Mouse (Mus musculus) hindbrain, embryonic 15.5 days (tissue): ENCODE measurements around the gene Tardbp. TPM values are rescaled to one million over a fixed set of nuclear protein-coding genes. Genes with fewer than 3 reads are reported as not detected.

Experiments
- ATAC-seq: fragments of 200-750 bp; cut with Nextera tagmentation; 2 replicates; pipeline ENCODE4 v1.8.0; 2017; ENCODE audit warnings: low read depth, moderate number of reproducible peaks, moderate TSS enrichment; ENCODE audit not compliant: low FRiP score
- H3K27ac ChIP-seq: fragments of 300-500 bp; sonication (generic); replicated peaks from 2 replicates; pipeline ENCODE4 v1.5.1; 2015; ENCODE audit warnings: mild to moderate bottlenecking, inconsistent platforms
- H3K27me3 ChIP-seq: fragments of 300-500 bp; sonication (generic); 2 replicates; pipeline ENCODE4 v1.6.1; 2015; ENCODE audit warnings: control low read depth, inconsistent platforms
- H3K36me3 ChIP-seq: fragments of 300-500 bp; sonication (generic); 2 replicates; pipeline ENCODE4 v1.6.1; 2015; ENCODE audit warnings: control low read depth, inconsistent platforms
- H3K4me1 ChIP-seq: fragments of 300-500 bp; sonication (generic); replicated peaks from 2 replicates; pipeline ENCODE4 v1.6.1; 2015; ENCODE audit warnings: control low read depth, inconsistent platforms
- H3K4me2 ChIP-seq: fragments of 300-500 bp; sonication (generic); 2 replicates; pipeline ENCODE4 v1.6.1; 2015; ENCODE audit warnings: moderate library complexity, mild to moderate bottlenecking, inconsistent platforms
- H3K4me3 ChIP-seq: fragments of 300-500 bp; sonication (generic); 2 replicates; pipeline ENCODE4 v1.5.1; 2015; ENCODE audit warnings: mild to moderate bottlenecking, inconsistent platforms
- H3K9ac ChIP-seq: fragments of 300-500 bp; sonication (generic); 2 replicates; pipeline ENCODE4 v1.6.1; 2015; ENCODE audit warnings: inconsistent platforms
- H3K9me3 ChIP-seq: fragments of 300-500 bp; sonication (generic); 2 replicates; pipeline ENCODE4 v1.6.1; 2016; ENCODE audit warnings: control low read depth, inconsistent platforms
- WGBS: fragments of 180-500 bp; shearing (Covaris S2); methylation state at CpG from one replicate; pipeline ENCODE4 v1.1.7; 2015; 5-methylcytosine and 5-hydroxymethylcytosine counted together
- polyA plus RNA-seq: library from polyadenylated mRNA; unstranded; fragments of >200 nt; fragmentation: Nextera tagmentation; extraction: Ambion mirVana; gene quantifications from 2 replicates; pipeline ENCODE4 v1.2.1, GENCODE M21; 2015

Tardbp gene
- polyA plus RNA-seq, 1 experiment from 2014 or later: 167 TPM

- Histone ChIP-seq H3K9me3 (no peaks in the 10 kb centered on the region), H3K4me3 (no peak overlapping the region), H3K27ac (no peak overlapping the region), H3K4me1 (peaks cover 8% of the 10 kb centered on the region), H3K36me3 (peaks cover 85% of the 10 kb centered on the region), H3K4me2 (no peak overlapping the region), H3K27me3 (no peaks in the 10 kb centered on the region), H3K9ac (no peak overlapping the region)
- ATAC-seq: no peak
- WGBS: 95% methylated on average over 12 of the region's 12 CpGs
Observed at GRCm38 (mm10) chr4:148563595-148563994, 63.2 kb downstream of the Tardbp start.

GRCm38 (mm10) chr4:148562676-148563075, 64.1 kb downstream of the Tardbp start:
- H3K27me3 ChIP-seq: no peaks in the 10 kb centered on the region
- no peak overlapping the region for H3K4me2 ChIP-seq
- no peak overlapping the region for H3K27ac ChIP-seq
- no peaks in the 10 kb centered on the region for H3K9me3 ChIP-seq
- WGBS: 96% methylated on average over 17 of the region's 17 CpGs
- peaks cover 76% of the 10 kb centered on the region for H3K36me3 ChIP-seq
- ATAC-seq: no peak
- no peak overlapping the region for H3K4me3 ChIP-seq
- H3K9ac ChIP-seq: no peak overlapping the region
- peaks cover 11% of the 10 kb centered on the region for H3K4me1 ChIP-seq

Other genes with a start within 250 kb of the Tardbp start
- gene Ubiad1, start 182.2 kb downstream of the Tardbp start, polyA plus RNA-seq: 18.4 and 20.2 TPM in 2 replicates
- gene Mtor, start 178.4 kb downstream of the Tardbp start, polyA plus RNA-seq: 22.7 and 22.8 TPM in 2 replicates
- 0.44 and 0.50 TPM in 2 replicates for gene Angptl7, start 126.6 kb downstream of the Tardbp start, polyA plus RNA-seq
- gene Exosc10, start 68.6 kb downstream of the Tardbp start, polyA plus RNA-seq: 88.5 and 91.7 TPM in 2 replicates
- 181 and 194 TPM in 2 replicates for gene Srm, start 35.5 kb downstream of the Tardbp start, polyA plus RNA-seq
- 0.43 and 1.2 TPM in 2 replicates for gene Masp2, start 24.5 kb downstream of the Tardbp start, polyA plus RNA-seq
- gene Gm572, start 16.3 kb upstream of the Tardbp start, polyA plus RNA-seq: not detected in 2 replicates
- 4.6 and 6.7 TPM in 2 replicates for gene Casz1, start 177.4 kb upstream of the Tardbp start, polyA plus RNA-seq